Mouse (Mus musculus): Measurements from ENCODE around the gene Gng12.

Gene Gng12

GRCm38 (mm10) chr6:66989518-66989917 is 93.3 kb downstream of the Gng12 start:
- no peak for TF ChIP-seq GATA4 (IDR thresholded peaks at IDR 0.05; ENCODE audit: insufficient replicate concordance, low read length)

- TF ChIP-seq GATA4 (IDR thresholded peaks at IDR 0.05; ENCODE audit: insufficient replicate concordance, low read length), result no peak
These were observed 96.0 kb downstream of the Gng12 start for GRCm38 (mm10) chr6:66992232-66992631.

- TF ChIP-seq GATA4 (IDR thresholded peaks at IDR 0.05; ENCODE audit: insufficient replicate concordance, low read length), result no peak
These were observed 96.6 kb downstream of the Gng12 start for GRCm38 (mm10) chr6:66992786-66993185.

- TF ChIP-seq GATA4 (IDR thresholded peaks at IDR 0.05; ENCODE audit: insufficient replicate concordance, low read length), result no peak
These were observed 98.8 kb downstream of the Gng12 start for GRCm38 (mm10) chr6:66994981-66995380.

- no peak for TF ChIP-seq GATA4 (IDR thresholded peaks at IDR 0.05; ENCODE audit: insufficient replicate concordance, low read length)
These were observed 99.6 kb downstream of the Gng12 start for GRCm38 (mm10) chr6:66995825-66996224.

- TF ChIP-seq GATA4 (IDR thresholded peaks at IDR 0.05; ENCODE audit: insufficient replicate concordance, low read length), result no peak
These were observed 100.1 kb downstream of the Gng12 start for GRCm38 (mm10) chr6:66996257-66996656.

- no peak for TF ChIP-seq GATA4 (IDR thresholded peaks at IDR 0.05; ENCODE audit: insufficient replicate concordance, low read length)
These were observed 102.4 kb downstream of the Gng12 start for GRCm38 (mm10) chr6:66998645-66999044.

GRCm38 (mm10) chr6:66999800-67000199 is 103.6 kb downstream of the Gng12 start:
- TF ChIP-seq GATA4 (IDR thresholded peaks at IDR 0.05; ENCODE audit: insufficient replicate concordance, low read length), result no peak

GRCm38 (mm10) chr6:67009888-67010287 is 113.7 kb downstream of the Gng12 start:
- TF ChIP-seq GATA4 (IDR thresholded peaks at IDR 0.05; ENCODE audit: insufficient replicate concordance, low read length), result no peak

- no peak for TF ChIP-seq GATA4 (IDR thresholded peaks at IDR 0.05; ENCODE audit: insufficient replicate concordance, low read length)
These were observed 114.4 kb downstream of the Gng12 start for GRCm38 (mm10) chr6:67010370-67011216.

GRCm38 (mm10) chr6:67011217-67011518 is 115.0 kb downstream of the Gng12 start:
- TF ChIP-seq GATA4 (IDR thresholded peaks at IDR 0.05; ENCODE audit: insufficient replicate concordance, low read length), result no peak

GRCm38 (mm10) chr6:67013293-67013948 is 117.2 kb downstream of the Gng12 start:
- no peak for TF ChIP-seq GATA4 (IDR thresholded peaks at IDR 0.05; ENCODE audit: insufficient replicate concordance, low read length)

- peak; percentile 51; the same call in 1 of the 2 replicates for TF ChIP-seq GATA4 (IDR thresholded peaks at IDR 0.05; ENCODE audit: insufficient replicate concordance, low read length)
These were observed 117.9 kb downstream of the Gng12 start for GRCm38 (mm10) chr6:67013949-67014678.

GRCm38 (mm10) chr6:67014679-67015075 is 118.5 kb downstream of the Gng12 start:
- peak; percentile 50; the same call in 1 of the 2 replicates for TF ChIP-seq GATA4 (IDR thresholded peaks at IDR 0.05; ENCODE audit: insufficient replicate concordance, low read length)

GRCm38 (mm10) chr6:67015739-67016519 is 119.7 kb downstream of the Gng12 start:
- TF ChIP-seq GATA4 (IDR thresholded peaks at IDR 0.05; ENCODE audit: insufficient replicate concordance, low read length), result no peak

Data from liver, adult (tissue).